Mouse (Mus musculus): ENCODE measurements around the gene Fbxl14. TPM values are rescaled to one million over a fixed set of nuclear protein-coding genes. Genes with fewer than 3 reads are reported as not detected.
"Not testable (repeated sequence)": the region's sequence is repeated elsewhere in the genome, so short reads cannot be mapped to it uniquely, and the experiment has no call there.

The Fbxl14 gene
- total RNA-seq (2015; ENCODE audit: low replicate concordance) (15.9 TPM in 2 replicates), total RNA-seq (2017; ENCODE audit: low replicate concordance) (14.1 and 15.9 TPM in 2 replicates)

- ATAC-seq (replicated peaks; ENCODE audit: low FRiP score, poor library complexity, severe bottlenecking) = peak; percentile 71
Measured at GRCm38 (mm10) chr6:119479343-119479875, at the start of gene Fbxl14. Fbxl14 (plus strand) TSS chr6:119479668.

- no peak for ATAC-seq (replicated peaks; ENCODE audit: low FRiP score, poor library complexity, severe bottlenecking)
Measured at GRCm38 (mm10) chr6:119430508-119430907, 49.0 kb upstream of the Fbxl14 start.

DNA sequence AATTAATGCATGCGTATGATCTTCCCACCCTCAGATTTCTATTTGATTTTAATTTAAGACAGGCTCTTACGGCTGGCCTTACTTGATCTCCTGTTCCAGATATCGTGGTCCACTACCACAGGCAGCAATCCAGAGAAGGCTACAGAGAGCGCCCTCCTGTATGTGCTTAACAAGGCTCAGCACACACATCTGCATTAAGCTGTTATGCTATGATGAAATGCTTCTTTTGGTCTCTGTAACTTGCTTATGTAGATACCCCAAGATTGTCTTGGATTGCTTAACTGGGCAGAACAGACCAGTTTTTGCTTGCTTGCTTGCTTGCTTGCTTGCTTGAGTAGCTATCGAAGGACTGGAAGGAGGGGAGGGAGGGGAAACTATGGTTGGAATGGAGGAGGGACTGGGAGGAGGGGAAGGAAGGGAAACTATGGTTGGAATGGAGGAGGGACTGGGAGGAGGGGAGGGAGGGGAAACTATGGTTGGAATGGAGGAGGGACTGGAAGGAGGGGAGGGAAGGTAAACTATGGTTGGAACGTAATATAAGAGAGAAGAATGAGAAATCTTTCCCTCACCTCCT, 47.6 kb upstream of the Fbxl14 start:
- ATAC-seq (replicated peaks; ENCODE audit: low FRiP score, poor library complexity, severe bottlenecking) = no peak

- ATAC-seq (replicated peaks; ENCODE audit: low FRiP score, poor library complexity, severe bottlenecking) = no peak
Measured at GRCm38 (mm10) chr6:119434394-119434793, 45.1 kb upstream of the Fbxl14 start.

GRCm38 (mm10) chr6:119437894-119438761, 41.3 kb upstream of the Fbxl14 start:
- no peak for ATAC-seq (replicated peaks; ENCODE audit: low FRiP score, poor library complexity, severe bottlenecking)

- not testable (repeated sequence) for ATAC-seq (replicated peaks; ENCODE audit: low FRiP score, poor library complexity, severe bottlenecking)
Measured at GRCm38 (mm10) chr6:119442729-119443128, 36.7 kb upstream of the Fbxl14 start.

- ATAC-seq (replicated peaks; ENCODE audit: low FRiP score, poor library complexity, severe bottlenecking) = peak; percentile 77; the same call in 1 of the 2 replicates
Measured at GRCm38 (mm10) chr6:119443742-119444645, 35.5 kb upstream of the Fbxl14 start.

DNA sequence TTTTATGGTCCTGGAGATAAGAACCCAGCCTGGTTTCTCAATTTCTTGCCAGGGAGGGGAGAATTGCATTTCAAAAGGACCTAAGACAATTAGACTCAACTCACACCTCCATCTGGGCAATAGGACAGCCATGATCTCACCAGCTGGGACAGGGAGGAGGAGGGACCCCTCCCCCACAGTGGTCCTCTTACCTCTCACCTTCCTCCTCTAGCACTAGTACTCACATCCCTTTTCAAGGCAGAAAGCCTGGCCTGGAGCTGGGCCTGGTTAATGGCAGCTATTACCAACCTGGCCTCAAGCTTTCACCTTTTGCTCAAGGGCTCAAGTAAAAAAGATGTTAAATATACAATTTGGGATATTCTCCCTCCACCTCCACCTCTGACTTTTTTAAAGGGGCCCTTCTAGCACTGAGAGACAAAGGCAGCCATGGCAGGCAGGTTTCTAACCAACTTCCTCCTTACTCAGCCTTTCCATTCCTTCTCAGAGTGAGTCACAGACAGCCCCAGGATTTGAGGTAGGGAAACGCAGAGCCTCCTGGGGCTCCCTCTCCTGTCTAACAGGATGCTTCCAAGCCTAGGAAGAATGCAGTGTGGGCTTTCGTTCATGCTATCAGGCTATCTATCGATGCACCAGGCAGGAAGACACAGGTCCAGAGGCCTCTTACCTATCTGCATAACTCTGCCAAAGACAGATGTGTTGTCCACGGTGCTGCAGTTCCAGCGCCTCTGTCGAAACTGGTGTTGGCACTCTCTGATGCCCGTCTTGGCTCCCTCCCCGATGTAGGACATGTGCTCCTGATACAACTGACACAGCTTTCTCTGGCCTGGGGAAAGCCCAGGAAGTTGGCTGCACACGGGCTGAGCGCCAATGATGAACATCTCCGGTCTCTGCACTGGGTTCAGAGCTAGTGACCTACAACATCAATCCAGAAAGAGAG, 33.5 kb upstream of the Fbxl14 start:
- ATAC-seq (replicated peaks; ENCODE audit: low FRiP score, poor library complexity, severe bottlenecking) = no peak

GRCm38 (mm10) chr6:119448321-119449059, 31.0 kb upstream of the Fbxl14 start:
- no peak for ATAC-seq (replicated peaks; ENCODE audit: low FRiP score, poor library complexity, severe bottlenecking)

- ATAC-seq (replicated peaks; ENCODE audit: low FRiP score, poor library complexity, severe bottlenecking) = no peak
Measured at GRCm38 (mm10) chr6:119449060-119449499, 30.4 kb upstream of the Fbxl14 start.

- ATAC-seq (replicated peaks; ENCODE audit: low FRiP score, poor library complexity, severe bottlenecking) = no peak
Measured at GRCm38 (mm10) chr6:119450965-119451943, 28.2 kb upstream of the Fbxl14 start.

DNA sequence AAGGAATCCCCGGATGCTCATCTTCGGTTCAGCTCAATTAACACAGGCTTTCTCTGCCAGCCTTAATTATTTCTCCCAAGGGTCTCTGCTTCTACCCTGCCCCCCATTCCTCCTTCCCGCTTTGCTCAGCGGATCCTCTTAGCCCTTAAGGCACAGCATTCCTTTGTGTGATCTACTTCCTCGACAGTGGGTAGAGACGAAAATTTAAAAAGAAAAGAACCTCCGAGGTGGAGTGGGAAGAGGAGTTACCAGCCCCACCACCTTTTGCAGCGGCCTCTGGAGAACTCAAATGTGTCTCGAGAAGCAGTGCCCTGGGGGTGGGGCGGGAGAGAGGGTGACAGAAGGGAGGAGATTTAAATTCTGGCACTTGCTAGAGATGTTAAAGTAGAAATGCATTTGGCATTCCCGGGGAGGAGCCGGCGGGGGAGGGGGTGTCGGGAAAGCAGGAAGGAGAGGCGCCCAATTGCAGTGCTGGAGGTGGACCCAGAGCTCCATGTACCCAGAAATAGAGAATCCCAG, 27.4 kb upstream of the Fbxl14 start:
- no peak for ATAC-seq (replicated peaks; ENCODE audit: low FRiP score, poor library complexity, severe bottlenecking)

GRCm38 (mm10) chr6:119458166-119458565, 21.3 kb upstream of the Fbxl14 start:
- ATAC-seq (replicated peaks; ENCODE audit: low FRiP score, poor library complexity, severe bottlenecking) = no peak

GRCm38 (mm10) chr6:119459041-119459440, 20.4 kb upstream of the Fbxl14 start:
- no peak for ATAC-seq (replicated peaks; ENCODE audit: low FRiP score, poor library complexity, severe bottlenecking)

DNA sequence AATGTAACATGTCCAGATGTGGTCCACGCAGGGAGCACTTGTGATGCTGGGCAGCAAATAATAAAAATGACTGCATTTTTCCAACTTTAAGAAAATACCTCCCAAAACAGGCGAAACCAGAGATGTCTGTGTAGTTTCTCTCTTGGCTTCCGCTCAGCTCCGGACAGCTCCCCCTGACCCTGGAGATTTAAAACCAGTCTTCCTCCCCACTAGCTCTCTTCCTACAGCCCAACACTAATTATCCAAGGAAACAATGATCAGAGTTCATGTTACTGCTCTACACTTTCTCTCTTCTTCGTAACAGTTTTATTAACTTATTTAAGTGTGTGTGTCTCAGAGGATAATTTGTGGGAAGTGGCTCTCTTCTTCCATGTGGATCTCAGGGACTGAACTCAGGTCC, 19.1 kb upstream of the Fbxl14 start:
- ATAC-seq (replicated peaks; ENCODE audit: low FRiP score, poor library complexity, severe bottlenecking) = no peak

GRCm38 (mm10) chr6:119466161-119466560, 13.3 kb upstream of the Fbxl14 start:
- ATAC-seq (replicated peaks; ENCODE audit: low FRiP score, poor library complexity, severe bottlenecking) = no peak

All from erythroid progenitor cell, adult 5-6 weeks (primary cell).